Mouse (Mus musculus) lung, postnatal 0 days (tissue): ENCODE data around the gene Gm20716. TPM values are rescaled to one million over a fixed set of nuclear protein-coding genes. Genes with fewer than 3 reads are reported as not detected.
A peak's percentile ranks its signal among the peaks of the same experiment; 100 is the strongest.

Experiments
- ATAC-seq: fragments of 200-750 bp; cut with Nextera tagmentation; 2 replicates; pipeline ENCODE4 v1.8.0; 2017; ENCODE audit warnings: moderate library complexity
- DNase-seq: peaks from one replicate; pipeline ENCODE4 v3.0.0-alpha.2; 2016; ENCODE audit warnings: low spot score
- H3K27ac ChIP-seq: fragments of 300-500 bp; sonication (generic); 2 replicates; pipeline ENCODE4 v1.5.1; 2014; ENCODE audit warnings: antibody characterized with exemption, mild to moderate bottlenecking, low read length, mixed read lengths
- H3K27me3 ChIP-seq: fragments of 300-500 bp; sonication (generic); replicated peaks from 2 replicates; pipeline ENCODE4 v1.6.1; 2014; ENCODE audit warnings: low read length, mixed read lengths; ENCODE audit not compliant: insufficient read depth
- H3K36me3 ChIP-seq: fragments of 300-500 bp; sonication (generic); 2 replicates; pipeline ENCODE4 v1.6.1; 2014; ENCODE audit warnings: low read length, mixed read lengths; ENCODE audit not compliant: insufficient read depth
- H3K4me1 ChIP-seq: fragments of 300-500 bp; sonication (generic); 2 replicates; pipeline ENCODE4 v1.6.1; 2014; ENCODE audit warnings: antibody characterized with exemption, low read depth, low read length, mixed read lengths; ENCODE audit not compliant: insufficient read depth
- H3K4me2 ChIP-seq: fragments of 300-500 bp; sonication (generic); replicated peaks from 2 replicates; pipeline ENCODE4 v1.6.1; 2014; ENCODE audit warnings: low read depth, mild to moderate bottlenecking, low read length, moderate library complexity, mixed read lengths
- H3K4me3 ChIP-seq: fragments of 300-500 bp; sonication (generic); 2 replicates; pipeline ENCODE4 v1.5.1; 2014; ENCODE audit warnings: low read depth, low read length
- H3K9ac ChIP-seq: fragments of 300-500 bp; sonication (generic); replicated peaks from 2 replicates; pipeline ENCODE4 v1.6.1; 2014; ENCODE audit warnings: low read depth, mild to moderate bottlenecking
- H3K9me3 ChIP-seq: fragments of 300-500 bp; sonication (generic); 2 replicates; pipeline ENCODE4 v1.6.1; 2016; ENCODE audit warnings: low read length, mixed read lengths
- CTCF ChIP-seq: IDR thresholded peaks from 2 replicates; pipeline ENCODE4 v1.5.1; 2016; ENCODE audit warnings: antibody characterized with exemption, mild to moderate bottlenecking
- EP300 ChIP-seq: IDR thresholded peaks from 2 replicates; pipeline ENCODE4 v1.6.1; 2016; ENCODE audit warnings: antibody characterized with exemption, mild to moderate bottlenecking, control low read depth
- WGBS: fragments of 180-500 bp; shearing (Covaris S2); extraction: QIAGEN DNeasy Blood & Tissue Kit; methylation state at CpG from one replicate; pipeline ENCODE4 v1.1.7; 2014; 5-methylcytosine and 5-hydroxymethylcytosine counted together
- polyA plus RNA-seq: library from polyadenylated mRNA; unstranded; fragments of >200 nt; fragmentation: Nextera tagmentation; extraction: Ambion mirVana; gene quantifications from 2 replicates; pipeline ENCODE4 v1.2.1, GENCODE M21; 2015

The Gm20716 gene
- polyA plus RNA-seq, 1 experiment from 2014 or later: 8.4 TPM

DNA sequence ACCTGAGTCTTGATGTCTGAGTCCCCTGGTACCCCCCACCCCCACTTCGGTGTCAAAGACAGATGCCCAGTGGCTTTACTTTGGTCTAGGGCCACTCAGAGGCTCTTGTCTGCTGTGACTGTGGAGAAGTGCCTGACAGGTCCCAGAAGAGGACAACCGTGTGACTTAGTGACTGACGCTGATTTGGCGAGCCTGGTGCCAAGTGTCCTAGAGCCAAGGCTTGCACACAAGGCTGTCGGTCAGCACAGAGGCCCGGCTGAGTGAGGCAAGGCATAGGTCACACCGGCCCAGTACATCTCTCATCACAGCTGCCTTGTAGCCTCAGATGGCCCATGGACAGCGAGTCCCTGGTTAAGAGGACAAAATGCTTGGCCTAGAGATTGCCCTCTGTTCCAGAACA, 28.9 kb upstream of the Gm20716 start:
- ATAC-seq (no peak), DNase-seq (no peak)
- Histone ChIP-seq H3K27ac (no peak overlapping the region), H3K27me3 (no peaks in the 10 kb centered on the region), H3K4me3 (no peak overlapping the region), H3K9me3 (no peaks in the 10 kb centered on the region), H3K4me1 (no peaks in the 10 kb centered on the region), H3K4me2 (no peak overlapping the region), H3K36me3 (no peaks in the 10 kb centered on the region), H3K9ac (no peak overlapping the region)
- WGBS: 73% methylated on average over 8 of the region's 8 CpGs
- TF ChIP-seq EP300: no peak
- TF ChIP-seq CTCF: no peak

DNA sequence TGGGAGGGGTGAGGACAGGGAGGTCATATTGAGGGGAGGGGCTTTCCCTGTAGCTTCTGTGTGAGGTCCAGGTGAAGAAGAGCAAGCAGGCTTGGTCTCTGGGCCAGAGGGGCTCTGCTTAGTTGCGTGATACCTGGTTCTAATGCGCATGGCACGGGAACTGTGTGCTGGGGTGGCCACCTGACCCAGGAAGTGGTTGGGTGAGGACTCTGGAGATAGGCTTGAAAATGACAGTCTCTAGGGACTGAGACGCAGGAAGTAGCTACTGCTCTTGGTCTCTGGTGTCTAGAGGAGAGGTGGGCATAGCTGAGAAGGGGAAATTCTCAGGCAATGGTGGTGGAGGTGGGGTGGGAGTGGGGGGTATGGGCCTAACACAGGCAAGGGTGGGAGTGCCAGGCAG, 27.0 kb upstream of the Gm20716 start:
- ATAC-seq: no peak
- no peak overlapping the region for H3K4me3 ChIP-seq
- TF ChIP-seq EP300: no peak
- TF ChIP-seq CTCF: no peak

DNA sequence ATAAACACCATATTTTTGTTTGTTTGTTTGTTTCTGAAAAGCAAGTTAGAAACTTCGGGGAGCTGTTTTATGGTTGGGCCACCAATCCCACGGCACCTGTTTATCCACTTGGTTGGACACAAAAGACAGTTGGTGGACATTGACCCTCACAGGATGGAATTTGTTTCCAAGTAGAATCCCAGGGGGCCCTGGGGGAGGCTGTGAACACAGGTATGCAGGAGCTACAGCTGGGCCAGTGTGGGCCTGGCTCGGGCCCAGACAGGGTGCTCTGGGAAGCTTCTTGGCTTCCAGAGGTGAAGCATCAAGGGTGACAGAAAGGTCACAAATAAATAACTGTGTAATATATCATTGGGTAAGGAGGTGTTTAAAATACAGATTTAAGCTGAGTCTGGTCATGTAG, 26.3 kb upstream of the Gm20716 start:
- no peak overlapping the region for H3K4me3 ChIP-seq
- H3K9me3 ChIP-seq: no peaks in the 10 kb centered on the region
- no peaks in the 10 kb centered on the region for H3K27me3 ChIP-seq
- H3K4me1 ChIP-seq: no peaks in the 10 kb centered on the region
- TF ChIP-seq CTCF (no peak), EP300 (no peak)
- DNase-seq (no peak), ATAC-seq (no peak)
- no peaks in the 10 kb centered on the region for H3K36me3 ChIP-seq
- no peak overlapping the region for H3K4me2 ChIP-seq
- H3K27ac ChIP-seq: no peak overlapping the region
- WGBS: 59% methylated on average over 3 of the region's 3 CpGs
- no peak overlapping the region for H3K9ac ChIP-seq

More for the DNA sequence above, 27.0 kb upstream of the Gm20716 start:
- Histone ChIP-seq H3K4me1 (no peaks in the 10 kb centered on the region), H3K9ac (no peak overlapping the region), H3K36me3 (no peaks in the 10 kb centered on the region), H3K9me3 (no peaks in the 10 kb centered on the region), H3K4me2 (no peak overlapping the region), H3K27ac (no peak overlapping the region), H3K27me3 (no peaks in the 10 kb centered on the region)
- DNase-seq: no peak
- 80% methylated on average over 4 of the region's 4 CpGs for WGBS

DNA sequence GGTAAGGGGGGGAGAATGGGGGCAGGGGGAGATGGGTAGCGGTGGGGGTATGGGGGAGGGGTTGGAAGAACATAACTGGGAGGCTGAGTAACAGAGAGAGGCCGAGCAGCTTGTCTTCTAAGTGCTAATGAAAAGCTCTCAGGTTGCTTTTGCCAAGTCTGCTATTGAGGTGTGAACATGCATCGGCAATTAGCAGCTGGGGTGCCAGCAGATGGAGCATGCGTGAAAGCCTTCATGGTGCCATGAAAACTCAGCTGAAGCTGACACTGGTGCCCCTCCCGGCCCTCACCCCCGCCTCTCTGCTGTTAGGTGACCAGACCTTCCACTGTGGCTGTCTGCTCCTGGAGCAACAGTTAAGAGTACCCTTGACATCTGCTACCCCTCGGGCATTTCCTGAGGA, 23.7 kb upstream of the Gm20716 start:
- WGBS: 23% methylated on average over 7 of the region's 7 CpGs
- Histone ChIP-seq H3K36me3 (no peaks in the 10 kb centered on the region), H3K4me3 (no peak overlapping the region), H3K27me3 (no peaks in the 10 kb centered on the region), H3K27ac (no peak overlapping the region), H3K4me2 (no peak overlapping the region), H3K9me3 (no peaks in the 10 kb centered on the region), H3K4me1 (no peaks in the 10 kb centered on the region), H3K9ac (no peak overlapping the region)
- TF ChIP-seq EP300 (no peak), CTCF (no peak)
- ATAC-seq: no peak
- no peak for DNase-seq

DNA sequence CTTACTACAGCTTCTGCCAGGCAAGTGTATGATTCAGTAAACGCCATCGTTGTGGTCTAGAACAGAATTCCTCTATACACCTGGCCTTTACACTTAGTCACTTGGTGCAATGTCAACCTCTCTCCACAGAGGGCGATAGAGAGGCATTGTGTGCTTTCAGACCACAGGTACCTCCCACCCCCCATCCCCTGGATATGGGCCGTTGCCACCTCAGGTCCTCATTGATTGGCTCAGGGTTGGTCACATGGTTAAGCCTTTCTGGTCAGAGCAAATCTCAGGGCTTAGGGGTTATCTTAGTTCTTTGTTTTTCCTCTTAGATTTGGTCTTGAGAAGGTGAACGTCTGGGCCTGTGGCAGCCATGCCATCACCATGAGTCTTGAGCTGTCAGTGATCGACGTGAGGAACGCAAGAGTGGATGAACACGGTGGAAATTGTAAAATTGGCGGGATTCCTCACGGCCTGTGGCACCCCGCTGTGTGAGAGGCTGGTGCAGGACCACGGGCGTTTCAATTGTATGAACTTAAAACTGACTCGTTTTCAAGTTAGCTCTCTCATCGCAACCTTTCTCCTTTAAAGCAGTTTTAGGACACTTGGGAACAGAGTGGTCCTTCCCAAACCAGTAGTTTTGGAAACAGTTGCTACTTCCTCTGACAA, 22.6 kb upstream of the Gm20716 start:
- peak; percentile 48; the same call in 1 of the 2 replicates for ATAC-seq
- Histone ChIP-seq H3K4me2 (no peak overlapping the region), H3K4me1 (no peaks in the 10 kb centered on the region), H3K27me3 (no peaks in the 10 kb centered on the region), H3K27ac (no peak overlapping the region), H3K4me3 (no peak overlapping the region), H3K9me3 (no peaks in the 10 kb centered on the region), H3K9ac (no peak overlapping the region), H3K36me3 (no peaks in the 10 kb centered on the region)
- peak; percentile 39 for DNase-seq
- TF ChIP-seq EP300 (no peak), CTCF (peak; percentile 75)
- WGBS: 9% methylated on average over 16 of the region's 16 CpGs

DNA sequence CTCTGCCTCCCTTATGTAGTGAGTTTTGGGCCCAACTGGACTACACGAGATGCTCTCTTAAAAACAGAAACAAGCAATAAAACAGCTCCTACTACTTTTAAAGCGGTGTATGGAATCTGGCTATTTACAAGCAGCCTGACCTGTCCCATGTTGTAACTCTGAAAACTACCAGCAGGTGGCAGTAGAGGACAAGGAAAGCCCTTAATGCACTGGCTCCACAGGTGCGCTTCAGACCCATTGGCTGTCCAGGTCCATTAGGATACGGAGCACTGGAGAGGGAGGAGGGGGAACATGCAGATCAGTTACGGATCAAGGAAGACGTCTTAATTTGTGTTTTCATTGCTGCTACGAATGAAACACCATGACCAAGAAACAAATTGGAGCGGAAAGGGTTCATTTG, 20.1 kb upstream of the Gm20716 start:
- Histone ChIP-seq H3K27ac (no peak overlapping the region), H3K9ac (no peak overlapping the region), H3K9me3 (no peaks in the 10 kb centered on the region), H3K4me3 (no peak overlapping the region), H3K36me3 (no peaks in the 10 kb centered on the region), H3K4me2 (no peak overlapping the region), H3K4me1 (no peaks in the 10 kb centered on the region), H3K27me3 (no peaks in the 10 kb centered on the region)
- ATAC-seq (peak; percentile 52; the same call in 1 of the 2 replicates), DNase-seq (peak; percentile 74)
- 15% methylated on average over 8 of the region's 8 CpGs for WGBS
- TF ChIP-seq EP300 (no peak), CTCF (peak; percentile 96)

DNA sequence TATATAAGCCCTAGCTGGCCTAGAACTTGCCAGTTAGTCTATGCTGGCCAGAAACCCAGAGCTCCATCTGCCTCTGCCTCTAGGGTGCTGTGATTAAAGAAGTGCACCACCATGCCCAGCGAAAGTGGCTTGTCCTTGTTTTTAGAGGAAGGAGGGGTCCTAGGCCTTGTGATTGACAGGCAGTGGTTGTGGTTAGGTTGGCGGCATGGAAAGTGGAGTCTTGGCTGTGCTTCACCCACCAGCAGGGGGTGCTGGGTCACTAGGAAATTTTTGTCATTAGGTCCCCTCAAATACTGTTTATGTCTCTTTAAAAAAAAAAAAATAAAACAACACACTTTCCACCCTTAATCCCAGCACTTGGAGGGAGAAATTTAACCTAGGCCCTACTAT, 18.7 kb upstream of the Gm20716 start:
- ATAC-seq (no peak), DNase-seq (peak; percentile 49)
- 14% methylated on average over 2 of the region's 2 CpGs for WGBS
- Histone ChIP-seq H3K36me3 (no peaks in the 10 kb centered on the region), H3K4me3 (no peak overlapping the region), H3K4me2 (no peak overlapping the region), H3K4me1 (no peaks in the 10 kb centered on the region), H3K27me3 (no peaks in the 10 kb centered on the region), H3K9me3 (no peaks in the 10 kb centered on the region), H3K9ac (no peak overlapping the region), H3K27ac (no peak overlapping the region)
- peak; percentile 49 for TF ChIP-seq CTCF
- TF ChIP-seq EP300: no peak
